Comparison of ENCODE assay signal across 9 mouse cellular contexts in genomic region chr4:46553864-46554263, GRCm38 (mm10). TPM values are rescaled to one million over a fixed set of nuclear protein-coding genes. Genes with fewer than 3 reads are reported as not detected.
A peak's percentile ranks its signal among the peaks of the same experiment; 100 is the strongest.
DNase-seq lines count a peak whose midpoint lies in the region; ATAC-seq and TF ChIP-seq lines count a peak whose summit lies in the region.
"Had no signal": no experiment of that assay in that cellular context is flagged by ENCODE, and none has a peak within 500 bp of the region (broad histone marks: within the 10 kb centered on the region; RNA-seq: fewer than 3 reads in every experiment).

No protein-coding gene starts in this region.

- peaks cover 29% of the 10 kb centered on the region for H3K79me2 ChIP-seq in CH12.LX (replicated peaks; ENCODE audit: control insufficient read depth, extremely low read depth, insufficient read depth, poor library complexity, severe bottlenecking)

- no peak for TF ChIP-seq EP300 in CH12.LX (IDR thresholded peaks at IDR 0.05; ENCODE audit: low read length)

- TF ChIP-seq RAD21 in CH12.LX (IDR thresholded peaks at IDR 0.05; ENCODE audit: low read depth, low read length): no peak

- H3K9ac ChIP-seq in CH12.LX (ENCODE audit: insufficient read depth, low read depth): peak overlapping the region; percentile 23; the same call in 1 of the 2 replicates
- H3K9ac ChIP-seq in hindbrain, embryonic 11.5 days (ENCODE audit: low read depth, low read length): no peak overlapping the region
- no peak overlapping the region for H3K9ac ChIP-seq in midbrain, embryonic 13.5 days (replicated peaks)
- H3K9ac ChIP-seq: limb, embryonic 12.5 days had no signal

- in situ Hi-C loops in CH12.LX (cut with MboI; ENCODE audit: low pct_ligation_motif_present, low pct_unique_long_range_greater_than_20kb, low sequenced_read_pairs): no loop called here

- no peak overlapping the region for H3K4me2 ChIP-seq in CH12.LX (ENCODE audit: insufficient read depth, low read depth, poor library complexity, severe bottlenecking)
- no peak overlapping the region for H3K4me2 ChIP-seq in hindbrain, embryonic 11.5 days (replicated peaks; ENCODE audit: low read depth, low read length)
- H3K4me2 ChIP-seq in midbrain, embryonic 13.5 days (replicated peaks): no peak overlapping the region
- H3K4me2 ChIP-seq: limb, embryonic 12.5 days had no signal

- TF ChIP-seq POLR2A in CH12.LX (IDR thresholded peaks at IDR 0.05; ENCODE audit: low read depth, low read length): no peak
- no peak for TF ChIP-seq POLR2A in lung, adult 2 months (IDR thresholded peaks at IDR 0.05; ENCODE audit: borderline replicate concordance, extremely low read depth, low read depth, low read length)
- no peak for TF ChIP-seq POLR2A in thymus, adult 2 months (IDR thresholded peaks at IDR 0.05; ENCODE audit: control insufficient read depth, extremely low read depth, insufficient read depth, low read length, poor library complexity)

- H3K36me3 ChIP-seq in CH12.LX (replicated peaks in 1 of 2; ENCODE audit: control insufficient read depth in 1 of 2, insufficient read depth in 1 of 2, low read length in 1 of 2): peaks cover 46 to 53% of the 10 kb centered on the region in 2 experiments
- H3K36me3 ChIP-seq in hindbrain, embryonic 11.5 days (ENCODE audit: control insufficient read depth, insufficient read depth, low read length): no peaks in the 10 kb centered on the region
- no peaks in the 10 kb centered on the region for H3K36me3 ChIP-seq in thymus, adult 2 months (ENCODE audit: control insufficient read depth, insufficient read depth, low read length)
- H3K36me3 ChIP-seq in midbrain, embryonic 13.5 days: no peaks in the 10 kb centered on the region
- H3K36me3 ChIP-seq: limb, embryonic 12.5 days had no signal

- dilution Hi-C loops in CH12.LX (cut with MboI; ENCODE audit: extremely low pct_ligation_motif_present, extremely low pct_unique_long_range_greater_than_20kb, low sequenced_read_pairs): no loop called here

- H3K27me3 ChIP-seq in CH12.LX (replicated peaks): no peaks in the 10 kb centered on the region
- no peaks in the 10 kb centered on the region for H3K27me3 ChIP-seq in hindbrain, embryonic 11.5 days (ENCODE audit: control insufficient read depth, insufficient read depth, low read length)
- H3K27me3 ChIP-seq in thymus, adult 2 months (ENCODE audit: control insufficient read depth, insufficient read depth, low read length): no peaks in the 10 kb centered on the region
- no peaks in the 10 kb centered on the region for H3K27me3 ChIP-seq in midbrain, embryonic 13.5 days
- H3K27me3 ChIP-seq: limb, embryonic 12.5 days had no signal

- H3K4me1 ChIP-seq in CH12.LX (ENCODE audit: control insufficient read depth in 1 of 2, insufficient read depth in 2 of 2): peaks cover 48 to 98% of the 10 kb centered on the region in 2 experiments
- peaks cover 5% of the 10 kb centered on the region for H3K4me1 ChIP-seq in lung, adult 2 months (ENCODE audit: control insufficient read depth, insufficient read depth, low read length)
- H3K4me1 ChIP-seq in hindbrain, embryonic 11.5 days (replicated peaks; ENCODE audit: control insufficient read depth, insufficient read depth, low read length): no peaks in the 10 kb centered on the region
- peaks cover 22% of the 10 kb centered on the region for H3K4me1 ChIP-seq in thymus, adult 2 months (replicated peaks; ENCODE audit: control insufficient read depth, insufficient read depth, low read length)
- no peaks in the 10 kb centered on the region for H3K4me1 ChIP-seq in midbrain, embryonic 13.5 days (replicated peaks)
- H3K4me1 ChIP-seq: limb, embryonic 12.5 days had no signal

- TF ChIP-seq CTCF in CH12.LX (conservative IDR thresholded peaks at IDR 0.05 in 1 of 2, IDR thresholded peaks at IDR 0.05 in 1 of 2; ENCODE audit: low read depth in 2 of 2, low read length in 2 of 2): no peak
- TF ChIP-seq CTCF in lung, adult 2 months (IDR thresholded peaks at IDR 0.05; ENCODE audit: insufficient read depth, low read length): no peak
- no peak for TF ChIP-seq CTCF in thymus, adult 2 months (IDR thresholded peaks at IDR 0.05; ENCODE audit: borderline replicate concordance, control insufficient read depth, extremely low read depth, insufficient read depth, low read length, poor library complexity)

- no peaks in the 10 kb centered on the region for H3K9me3 ChIP-seq in CH12.LX (replicated peaks; ENCODE audit: low read length)
- no peaks in the 10 kb centered on the region for H3K9me3 ChIP-seq in hindbrain, embryonic 11.5 days (ENCODE audit: control insufficient read depth, low read length)
- no peaks in the 10 kb centered on the region for H3K9me3 ChIP-seq in midbrain, embryonic 13.5 days

- no peak overlapping the region for H3K4me3 ChIP-seq in CH12.LX (replicated peaks in 1 of 3; ENCODE audit: low read depth in 2 of 3, low read length in 2 of 3, poor library complexity in 1 of 3)
- no peak overlapping the region for H3K4me3 ChIP-seq in lung, adult 2 months (replicated peaks; ENCODE audit: extremely low read depth, low read depth, low read length)
- H3K4me3 ChIP-seq in hindbrain, embryonic 11.5 days (ENCODE audit: low read depth, low read length): no peak overlapping the region
- H3K4me3 ChIP-seq in thymus, adult 2 months (ENCODE audit: control insufficient read depth, insufficient read depth, low read length): no peak overlapping the region
- no peak overlapping the region for H3K4me3 ChIP-seq in midbrain, embryonic 13.5 days (replicated peaks)
- H3K4me3 ChIP-seq: limb, embryonic 12.5 days had no signal

- peak overlapping the region; percentile 82 for H3K27ac ChIP-seq in CH12.LX (ENCODE audit: insufficient read depth, low read depth)
- no peak overlapping the region for H3K27ac ChIP-seq in hindbrain, embryonic 11.5 days (ENCODE audit: low read depth, low read length)
- no peak overlapping the region for H3K27ac ChIP-seq in thymus, adult 2 months (ENCODE audit: control insufficient read depth, insufficient read depth, low read length)
- H3K27ac ChIP-seq in midbrain, embryonic 13.5 days: no peak overlapping the region
- H3K27ac ChIP-seq: limb, embryonic 12.5 days had no signal

- peak; percentile 2 to 18; a peak in 1 of 4 replicates for ATAC-seq in hematopoietic stem cell, adult 5-6 weeks (replicated peaks in 1 of 2; ENCODE audit: insufficient read depth in 1 of 2, low FRiP score in 2 of 2, low TSS enrichment in 1 of 2, low read depth in 1 of 2, poor library complexity in 2 of 2, severe bottlenecking in 2 of 2)
- ATAC-seq in hindbrain, embryonic 11.5 days (ENCODE audit: low FRiP score): no peak
- ATAC-seq in midbrain, embryonic 13.5 days: no peak

- DNase-seq in CH12.LX (ENCODE audit: extremely low read depth): no peak
- peak; percentile 69 for DNase-seq in adrenal gland, postnatal 10 days
- DNase-seq in lung, adult 2 months: peak; percentile 71
- DNase-seq in testis, postnatal 14 days (ENCODE audit: low spot score): peak; percentile 58
- no peak for DNase-seq in hindbrain, embryonic 11.5 days (ENCODE audit: low spot score)
- DNase-seq in thymus, adult 2 months: no peak

- 21% methylated on average over 1 of the region's 1 CpGs for WGBS in lung, adult 2 months
- WGBS in hindbrain, embryonic 11.5 days: 95% methylated on average over 1 of the region's 1 CpGs
- WGBS in thymus, adult 2 months: 76% methylated on average over 1 of the region's 1 CpGs
- WGBS in midbrain, embryonic 13.5 days: 64% methylated on average over 1 of the region's 1 CpGs

TF ChIP-seq in CH12.LX, 34 proteins besides CTCF, POLR2A, EP300 and RAD21:
- TF ChIP-seq HCFC1 (IDR thresholded peaks at IDR 0.05; ENCODE audit: low read depth, low read length) (0 out of 2 replicates have a peak, but pooled peaks have one; percentile 27), CHD2 (IDR thresholded peaks at IDR 0.05; ENCODE audit: low read length) (no peak)

RNA-seq across cellular contexts. Expression of gene Trim14, which starts 17.9 kb away (rescaled TPM):
- total RNA-seq in CH12.LX (2012; rRNA removed) (24.4 and 26.5 TPM in 2 replicates), CH12.LX (2014; rRNA removed) (11.6 and 13.8 TPM in 2 replicates)
- polyA plus RNA-seq in CH12.LX (2012; ENCODE audit: insufficient read length, low read depth): 26.0 and 35.4 TPM in 2 replicates
- 1 to 10 TPM; 5.1 to 8.7 TPM for total RNA-seq in adrenal gland, postnatal 10 days (2021)
- total RNA-seq in hematopoietic stem cell, adult 5-6 weeks (2017): 17.7 and 43.5 TPM in 2 replicates
- polyA plus RNA-seq in lung, adult 2 months (2012; rRNA removed): 14.6 and 24.7 TPM in 2 replicates
- polyA plus RNA-seq in hindbrain, embryonic 11.5 days (2014; fragmentation: Nextera tagmentation; extraction: Ambion mirVana): 0.84 and 1.0 TPM in 2 replicates
- 27.3 and 38.2 TPM in 2 replicates for polyA plus RNA-seq in thymus, adult 2 months (2012; rRNA removed)
- 0.40 and 0.57 TPM in 2 replicates for polyA plus RNA-seq in midbrain, embryonic 13.5 days (2015; fragmentation: Nextera tagmentation; extraction: Ambion mirVana)

RNA-seq across cellular contexts. Expression of gene Coro2a, which starts 48.1 kb away (rescaled TPM):
- 71.4 and 129 TPM in 2 replicates for total RNA-seq in CH12.LX (2012; rRNA removed)
- 23.3 and 24.6 TPM in 2 replicates for total RNA-seq in CH12.LX (2014; rRNA removed)
- polyA plus RNA-seq in CH12.LX (2012; ENCODE audit: insufficient read length, low read depth): 152 and 223 TPM in 2 replicates
- total RNA-seq in adrenal gland, postnatal 10 days (2021): 1 to 10 TPM; 3.0 to 4.3 TPM
- total RNA-seq in hematopoietic stem cell, adult 5-6 weeks (2017): 57.8 and 70.1 TPM in 2 replicates
- polyA plus RNA-seq in lung, adult 2 months (2012; rRNA removed): 9.1 and 17.2 TPM in 2 replicates
- polyA plus RNA-seq in hindbrain, embryonic 11.5 days (2014; fragmentation: Nextera tagmentation; extraction: Ambion mirVana): 3.6 and 6.6 TPM in 2 replicates
- 13.5 and 15.9 TPM in 2 replicates for polyA plus RNA-seq in thymus, adult 2 months (2012; rRNA removed)
- polyA plus RNA-seq in midbrain, embryonic 13.5 days (2015; fragmentation: Nextera tagmentation; extraction: Ambion mirVana): 2.5 and 3.9 TPM in 2 replicates

Comparison
In these comparisons a context has a peak if more than half of its experiments do, and no peak if none do; other contexts are left out.
1. DNase-seq: peak in adrenal gland, postnatal 10 days (single experiment), lung, adult 2 months (single experiment) and testis, postnatal 14 days (single experiment); none in CH12.LX (single experiment), hindbrain, embryonic 11.5 days (single experiment) and thymus, adult 2 months (single experiment).
2. ATAC-seq: peak in hematopoietic stem cell, adult 5-6 weeks (2 of 2); none in hindbrain, embryonic 11.5 days (single experiment) and midbrain, embryonic 13.5 days (single experiment).